18 mouse cellular contexts compared by ENCODE assay signal in genomic region chr15:62283661-62284429, GRCm38 (mm10).
DNase-seq lines count a peak whose midpoint lies in the region; ATAC-seq and TF ChIP-seq lines count a peak whose summit lies in the region.
"Had no signal": no experiment of that assay in that cellular context is flagged by ENCODE, and none has a peak within 500 bp of the region (broad histone marks: within the 10 kb centered on the region; RNA-seq: fewer than 3 reads in every experiment).

No protein-coding gene starts in this region.

- peaks cover 18% of the 10 kb centered on the region for H3K4me1 ChIP-seq in heart, embryonic 12.5 days (replicated peaks)
- H3K4me1 ChIP-seq in lung, embryonic 14.5 days (ENCODE audit: insufficient read depth), result peaks cover 6% of the 10 kb centered on the region; the same call in 1 of the 2 replicates
- peaks cover 13% of the 10 kb centered on the region for H3K4me1 ChIP-seq in brown adipose tissue, adult 24 weeks (ENCODE audit: control insufficient read depth, insufficient read depth, insufficient read length, low read length)
- H3K4me1 ChIP-seq in midbrain, embryonic 16.5 days (ENCODE audit: control insufficient read depth, insufficient read depth, low read length), result peaks cover 10% of the 10 kb centered on the region; the same call in 1 of the 2 replicates
- H3K4me1 ChIP-seq: neural tube, embryonic 12.5 days had no signal

- intact Hi-C loops in left cerebral cortex, postnatal 10 days (cut with DNase I), result no loop called here

- no peak overlapping the region for H3K27ac ChIP-seq in heart, embryonic 12.5 days (ENCODE audit: poor library complexity, severe bottlenecking)
- no peak overlapping the region for H3K27ac ChIP-seq in lung, embryonic 14.5 days (ENCODE audit: low read depth)
- H3K27ac ChIP-seq in brown adipose tissue, adult 24 weeks (replicated peaks; ENCODE audit: low read depth, low read length), result 0 out of 2 replicates have a peak overlapping the region, but pooled peaks have one; percentile 10
- H3K27ac ChIP-seq in midbrain, embryonic 16.5 days (ENCODE audit: low read length), result peak overlapping the region; percentile 2; the same call in 1 of the 2 replicates
- H3K27ac ChIP-seq: kidney, postnatal 0 days; layer of hippocampus, adult 2 months; neural tube, embryonic 12.5 days had no signal

- ATAC-seq in heart, embryonic 12.5 days (ENCODE audit: insufficient number of reproducible peaks, low FRiP score), result no peak
- ATAC-seq in lung, embryonic 14.5 days (ENCODE audit: insufficient read depth), result peak; percentile 39; the same call in 1 of the 2 replicates
- ATAC-seq in midbrain, embryonic 16.5 days, result peak; percentile 49

- H3K36me3 ChIP-seq in heart, embryonic 12.5 days, result no peaks in the 10 kb centered on the region
- no peaks in the 10 kb centered on the region for H3K36me3 ChIP-seq in lung, embryonic 14.5 days (ENCODE audit: insufficient read depth)
- H3K36me3 ChIP-seq in midbrain, embryonic 16.5 days (ENCODE audit: control insufficient read depth, insufficient read depth, low read length), result no peaks in the 10 kb centered on the region
- H3K36me3 ChIP-seq: heart, embryonic 13.5 days; neural tube, embryonic 12.5 days had no signal

- TF ChIP-seq CTCF in lung, embryonic 14.5 days (IDR thresholded peaks at IDR 0.05; ENCODE audit: low read depth), result no peak

- H3K9ac ChIP-seq in heart, embryonic 12.5 days, result no peak overlapping the region
- H3K9ac ChIP-seq in lung, embryonic 14.5 days, result no peak overlapping the region
- no peak overlapping the region for H3K9ac ChIP-seq in midbrain, embryonic 16.5 days (ENCODE audit: low read depth, low read length)
- H3K9ac ChIP-seq: heart, embryonic 13.5 days; neural tube, embryonic 12.5 days had no signal

- 0 out of 2 replicates have a peak, but pooled peaks cover 3% of the 10 kb centered on the region for H3K9me3 ChIP-seq in heart, embryonic 12.5 days (replicated peaks)
- H3K9me3 ChIP-seq in lung, embryonic 14.5 days (ENCODE audit: low read depth, low read length), result no peaks in the 10 kb centered on the region
- no peaks in the 10 kb centered on the region for H3K9me3 ChIP-seq in midbrain, embryonic 16.5 days (replicated peaks; ENCODE audit: control insufficient read depth, low read length, poor library complexity, severe bottlenecking)
- H3K9me3 ChIP-seq: heart, embryonic 13.5 days; neural tube, embryonic 12.5 days had no signal

- 60% methylated on average over 6 of the region's 6 CpGs for WGBS in heart, embryonic 12.5 days
- WGBS in lung, embryonic 14.5 days, result 47% methylated on average over 6 of the region's 6 CpGs
- WGBS in midbrain, embryonic 16.5 days, result 53% methylated on average over 6 of the region's 6 CpGs

- no peak overlapping the region for H3K4me2 ChIP-seq in heart, embryonic 12.5 days
- H3K4me2 ChIP-seq in lung, embryonic 14.5 days, result no peak overlapping the region
- no peak overlapping the region for H3K4me2 ChIP-seq in midbrain, embryonic 16.5 days (ENCODE audit: low read length)
- H3K4me2 ChIP-seq: heart, embryonic 13.5 days; neural tube, embryonic 12.5 days had no signal

- no peaks in the 10 kb centered on the region for H3K27me3 ChIP-seq in heart, embryonic 12.5 days (replicated peaks)
- no peaks in the 10 kb centered on the region for H3K27me3 ChIP-seq in lung, embryonic 14.5 days (ENCODE audit: insufficient read depth, low read length)
- H3K27me3 ChIP-seq in midbrain, embryonic 16.5 days (ENCODE audit: control insufficient read depth, insufficient read depth, low read depth, low read length), result no peaks in the 10 kb centered on the region
- H3K27me3 ChIP-seq: heart, embryonic 13.5 days; neural tube, embryonic 12.5 days had no signal

- peak; percentile 35 for DNase-seq in heart, adult 11 months
- peak; percentile 29 for DNase-seq in lung, embryonic 14.5 days
- no peak for DNase-seq in lung, postnatal 10 days
- no peak for DNase-seq in ovary, postnatal 10 days (ENCODE audit: low spot score)
- DNase-seq in left cerebral cortex, postnatal 10 days (ENCODE audit: extremely low spot score in 1 of 2, low spot score in 2 of 2), result no peak
- DNase-seq: adrenal gland, adult 8-10 months; cerebellum, adult 2 months; heart, postnatal 36 days; kidney, adult 11 months; lung, postnatal 4 days had no signal

- no peak overlapping the region for H3K4me3 ChIP-seq in heart, embryonic 12.5 days
- H3K4me3 ChIP-seq in lung, embryonic 14.5 days (ENCODE audit: low read depth, low read length), result no peak overlapping the region
- H3K4me3 ChIP-seq in brown adipose tissue, adult 24 weeks (ENCODE audit: insufficient read depth, low read depth, low read length), result no peak overlapping the region
- H3K4me3 ChIP-seq in midbrain, embryonic 16.5 days (ENCODE audit: low read depth, low read length), result no peak overlapping the region
- H3K4me3 ChIP-seq: erythroblast, embryonic 14.5 days; heart, embryonic 13.5 days; layer of hippocampus, adult 2 months; neural tube, embryonic 12.5 days had no signal

Comparison
In these comparisons a context has a peak if more than half of its experiments do, and no peak if none do; other contexts are left out.
1. DNase-seq: peak in heart, adult 11 months (single experiment) and lung, embryonic 14.5 days (single experiment); none in lung, postnatal 10 days (single experiment), ovary, postnatal 10 days (single experiment) and left cerebral cortex, postnatal 10 days (0 of 2).
2. H3K27ac ChIP-seq: peak in brown adipose tissue, adult 24 weeks (single experiment) and midbrain, embryonic 16.5 days (single experiment); none in heart, embryonic 12.5 days (single experiment) and lung, embryonic 14.5 days (single experiment).